Mouse (Mus musculus): ENCODE measurements at regions not wholly inside any gene's neighbourhood (a gene's known extent, or its start where the extent isn't known, plus 50 kb on each side); places are given as distances from the start of the nearest gene placed in this dataset.
A peak's percentile ranks its signal among the peaks of the same experiment; 100 is the strongest.

GRCm38 (mm10) chr4:30216086-30216485 lies 1403.2 kb downstream of the Epha7 start:
- DNase-seq (ENCODE audit: low spot score) (no peak), ATAC-seq (no peak)
- 98% methylated on average over 1 of the region's 1 CpGs for WGBS
- Histone ChIP-seq H3K4me1 (ENCODE audit: control insufficient read depth, insufficient read depth, low read length) (no peaks in the 10 kb centered on the region), H3K36me3 (ENCODE audit: control insufficient read depth, insufficient read depth, low read length) (no peaks in the 10 kb centered on the region), H3K27me3 (replicated peaks; ENCODE audit: control insufficient read depth, insufficient read depth, low read length) (no peaks in the 10 kb centered on the region), H3K9ac (ENCODE audit: low read length) (no peak overlapping the region), H3K4me2 (ENCODE audit: low read length) (no peak overlapping the region), H3K27ac (ENCODE audit: low read depth, low read length) (no peak overlapping the region), H3K9me3 (replicated peaks; ENCODE audit: control insufficient read depth, low read length) (no peaks in the 10 kb centered on the region), H3K4me3 (ENCODE audit: low read depth, low read length) (no peak overlapping the region)

GRCm38 (mm10) chr4:30227139-30227538 lies 1414.2 kb downstream of the Epha7 start:
- H3K4me2 ChIP-seq (ENCODE audit: low read length), result no peak overlapping the region
- no peak overlapping the region for H3K27ac ChIP-seq (ENCODE audit: low read depth, low read length)
- no peak overlapping the region for H3K9ac ChIP-seq (ENCODE audit: low read length)
- no peaks in the 10 kb centered on the region for H3K27me3 ChIP-seq (replicated peaks; ENCODE audit: control insufficient read depth, insufficient read depth, low read length)
- no peaks in the 10 kb centered on the region for H3K36me3 ChIP-seq (ENCODE audit: control insufficient read depth, insufficient read depth, low read length)
- H3K4me1 ChIP-seq (ENCODE audit: control insufficient read depth, insufficient read depth, low read length), result no peaks in the 10 kb centered on the region
- no peak overlapping the region for H3K4me3 ChIP-seq (ENCODE audit: low read depth, low read length)
- DNase-seq (ENCODE audit: low spot score) (peak; percentile 61), ATAC-seq (peak; percentile 68; the same call in 1 of the 2 replicates)
- no peaks in the 10 kb centered on the region for H3K9me3 ChIP-seq (replicated peaks; ENCODE audit: control insufficient read depth, low read length)

DNA sequence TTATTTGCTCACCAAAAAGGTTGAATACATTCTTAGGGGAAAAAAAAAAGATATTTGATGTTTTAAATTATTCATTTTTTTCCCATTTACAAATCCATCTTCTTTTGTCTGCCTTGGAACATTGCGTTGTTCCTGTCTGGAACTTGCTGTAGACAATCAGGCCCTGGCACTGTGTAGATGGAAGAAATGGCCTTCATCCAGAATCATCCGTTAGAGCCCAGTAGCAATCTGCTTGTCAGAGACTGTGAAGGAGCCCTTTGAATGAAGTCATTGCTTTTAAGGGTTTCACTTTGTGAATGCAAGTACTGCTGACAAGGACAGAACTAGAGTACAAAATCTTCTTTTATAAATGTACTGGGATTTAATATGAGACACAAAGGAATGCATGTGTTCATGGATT lies 1449.2 kb downstream of the Epha7 start:
- no peaks in the 10 kb centered on the region for H3K27me3 ChIP-seq (replicated peaks; ENCODE audit: control insufficient read depth, insufficient read depth, low read length)
- 57% methylated on average over 2 of the region's 2 CpGs for WGBS
- H3K27ac ChIP-seq (ENCODE audit: low read depth, low read length), result no peak overlapping the region
- DNase-seq (ENCODE audit: low spot score) (peak; percentile 51), ATAC-seq (no peak)
- no peaks in the 10 kb centered on the region for H3K9me3 ChIP-seq (replicated peaks; ENCODE audit: control insufficient read depth, low read length)
- H3K9ac ChIP-seq (ENCODE audit: low read length), result no peak overlapping the region
- H3K4me3 ChIP-seq (ENCODE audit: low read depth, low read length), result no peak overlapping the region
- H3K36me3 ChIP-seq (ENCODE audit: control insufficient read depth, insufficient read depth, low read length), result no peaks in the 10 kb centered on the region
- H3K4me2 ChIP-seq (ENCODE audit: low read length), result no peak overlapping the region
- no peaks in the 10 kb centered on the region for H3K4me1 ChIP-seq (ENCODE audit: control insufficient read depth, insufficient read depth, low read length)

DNA sequence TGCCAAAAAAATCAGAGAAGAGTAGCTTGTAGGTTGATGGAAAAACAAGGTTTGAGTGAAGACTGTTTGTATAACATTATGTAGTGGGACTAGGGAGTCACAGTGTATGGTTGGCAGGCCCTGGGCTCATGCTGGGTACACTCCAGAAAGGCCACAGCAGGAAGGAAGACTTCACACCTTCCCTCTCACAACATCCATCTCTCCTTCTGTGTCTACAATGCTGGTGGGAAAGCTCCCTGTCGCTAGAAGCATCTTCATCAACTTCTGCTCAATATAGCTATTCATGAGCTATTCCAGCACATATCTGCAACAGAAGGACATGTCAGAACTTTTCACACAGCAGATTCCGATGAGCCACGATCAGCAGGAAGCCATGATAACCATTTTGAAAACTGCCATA lies 1455.1 kb downstream of the Epha7 start:
- Histone ChIP-seq H3K4me1 (ENCODE audit: control insufficient read depth, insufficient read depth, low read length) (no peaks in the 10 kb centered on the region), H3K27me3 (replicated peaks; ENCODE audit: control insufficient read depth, insufficient read depth, low read length) (no peaks in the 10 kb centered on the region), H3K4me2 (ENCODE audit: low read length) (no peak overlapping the region), H3K9ac (ENCODE audit: low read length) (no peak overlapping the region), H3K36me3 (ENCODE audit: control insufficient read depth, insufficient read depth, low read length) (no peaks in the 10 kb centered on the region), H3K4me3 (ENCODE audit: low read depth, low read length) (no peak overlapping the region), H3K9me3 (replicated peaks; ENCODE audit: control insufficient read depth, low read length) (no peaks in the 10 kb centered on the region), H3K27ac (ENCODE audit: low read depth, low read length) (no peak overlapping the region)
- DNase-seq (ENCODE audit: low spot score) (peak; percentile 68), ATAC-seq (peak; percentile 81; the same call in 1 of the 2 replicates)
- 71% methylated on average over 3 of the region's 3 CpGs for WGBS

- Histone ChIP-seq H3K36me3 (ENCODE audit: control insufficient read depth, insufficient read depth, low read length) (no peaks in the 10 kb centered on the region), H3K27me3 (replicated peaks; ENCODE audit: control insufficient read depth, insufficient read depth, low read length) (no peaks in the 10 kb centered on the region), H3K4me1 (ENCODE audit: control insufficient read depth, insufficient read depth, low read length) (no peaks in the 10 kb centered on the region), H3K9me3 (replicated peaks; ENCODE audit: control insufficient read depth, low read length) (no peaks in the 10 kb centered on the region), H3K27ac (ENCODE audit: low read depth, low read length) (no peak overlapping the region), H3K4me2 (ENCODE audit: low read length) (no peak overlapping the region), H3K4me3 (ENCODE audit: low read depth, low read length) (no peak overlapping the region), H3K9ac (ENCODE audit: low read length) (no peak overlapping the region)
- DNase-seq (ENCODE audit: low spot score), result peak; percentile 19
- no peak for ATAC-seq
These were observed 1457.1 kb downstream of the Epha7 start for GRCm38 (mm10) chr4:30270000-30270399.

GRCm38 (mm10) chr4:30312438-30312837 lies 1499.5 kb downstream of the Epha7 start:
- Histone ChIP-seq H3K27ac (ENCODE audit: low read depth, low read length) (no peak overlapping the region), H3K4me2 (ENCODE audit: low read length) (peak overlapping the region; percentile 26), H3K4me3 (ENCODE audit: low read depth, low read length) (no peak overlapping the region), H3K36me3 (ENCODE audit: control insufficient read depth, insufficient read depth, low read length) (no peaks in the 10 kb centered on the region), H3K9ac (ENCODE audit: low read length) (no peak overlapping the region), H3K9me3 (replicated peaks; ENCODE audit: control insufficient read depth, low read length) (no peaks in the 10 kb centered on the region), H3K4me1 (ENCODE audit: control insufficient read depth, insufficient read depth, low read length) (no peaks in the 10 kb centered on the region), H3K27me3 (replicated peaks; ENCODE audit: control insufficient read depth, insufficient read depth, low read length) (no peaks in the 10 kb centered on the region)
- 17% methylated on average over 2 of the region's 2 CpGs for WGBS
- DNase-seq (ENCODE audit: low spot score), result peak; percentile 44
- ATAC-seq, result peak; percentile 35; the same call in 1 of the 2 replicates

DNA sequence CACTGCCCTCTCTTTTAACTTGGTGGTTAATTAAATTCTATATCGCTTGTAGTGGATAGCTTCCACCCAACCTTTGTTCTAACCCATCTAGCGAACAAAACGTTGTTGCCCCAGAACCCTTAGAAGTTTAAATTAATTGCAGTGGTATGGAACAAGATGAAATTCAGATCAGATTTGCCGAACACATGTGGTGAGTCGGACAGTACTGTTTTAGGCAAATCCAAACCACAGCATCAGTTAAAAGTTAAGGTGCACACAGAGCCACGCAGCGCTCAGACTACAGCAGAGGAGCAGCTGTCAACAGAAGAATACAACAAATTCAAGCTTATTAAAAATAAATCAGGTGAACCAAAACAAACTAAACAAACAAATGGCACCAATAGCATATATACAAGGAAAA lies 1500.0 kb downstream of the Epha7 start:
- ATAC-seq (no peak; the same call in 1 of the 2 replicates), DNase-seq (ENCODE audit: low spot score) (no peak)
- Histone ChIP-seq H3K27ac (ENCODE audit: low read depth, low read length) (no peak overlapping the region), H3K27me3 (replicated peaks; ENCODE audit: control insufficient read depth, insufficient read depth, low read length) (no peaks in the 10 kb centered on the region), H3K9me3 (replicated peaks; ENCODE audit: control insufficient read depth, low read length) (no peaks in the 10 kb centered on the region), H3K9ac (ENCODE audit: low read length) (no peak overlapping the region), H3K36me3 (ENCODE audit: control insufficient read depth, insufficient read depth, low read length) (no peaks in the 10 kb centered on the region), H3K4me3 (ENCODE audit: low read depth, low read length) (no peak overlapping the region), H3K4me2 (ENCODE audit: low read length) (peak overlapping the region; percentile 26), H3K4me1 (ENCODE audit: control insufficient read depth, insufficient read depth, low read length) (no peaks in the 10 kb centered on the region)
- 31% methylated on average over 7 of the region's 7 CpGs for WGBS

GRCm38 (mm10) chr4:30315348-30315747 lies 1502.4 kb downstream of the Epha7 start:
- H3K9ac ChIP-seq (ENCODE audit: low read length), result no peak overlapping the region
- ATAC-seq (no peak), DNase-seq (ENCODE audit: low spot score) (no peak)
- WGBS, result 82% methylated on average over 1 of the region's 1 CpGs
- no peak overlapping the region for H3K4me2 ChIP-seq (ENCODE audit: low read length)
- no peaks in the 10 kb centered on the region for H3K9me3 ChIP-seq (replicated peaks; ENCODE audit: control insufficient read depth, low read length)
- no peak overlapping the region for H3K27ac ChIP-seq (ENCODE audit: low read depth, low read length)
- H3K4me1 ChIP-seq (ENCODE audit: control insufficient read depth, insufficient read depth, low read length), result no peaks in the 10 kb centered on the region
- H3K36me3 ChIP-seq (ENCODE audit: control insufficient read depth, insufficient read depth, low read length), result no peaks in the 10 kb centered on the region
- H3K4me3 ChIP-seq (ENCODE audit: low read depth, low read length), result no peak overlapping the region
- H3K27me3 ChIP-seq (replicated peaks; ENCODE audit: control insufficient read depth, insufficient read depth, low read length), result no peaks in the 10 kb centered on the region

DNA sequence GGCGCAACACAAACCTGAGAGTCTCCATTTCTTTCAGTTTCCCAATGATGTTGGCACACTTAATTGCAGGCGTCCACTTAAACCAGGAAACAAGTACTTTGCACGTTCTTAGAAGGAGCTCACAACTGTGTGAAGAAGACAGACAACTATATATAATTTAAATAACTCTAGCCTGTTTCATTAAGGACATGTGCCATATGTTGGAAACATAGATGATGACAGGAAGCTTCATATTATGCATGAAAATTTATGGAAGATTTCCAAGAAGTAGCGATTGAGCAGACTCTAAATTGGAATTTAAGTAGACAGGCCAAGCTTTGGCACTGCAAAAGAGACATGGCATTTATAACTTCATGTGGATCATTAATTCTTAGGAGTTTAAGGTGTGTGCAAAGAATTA lies 1504.1 kb downstream of the Epha7 start:
- Histone ChIP-seq H3K36me3 (ENCODE audit: control insufficient read depth, insufficient read depth, low read length) (no peaks in the 10 kb centered on the region), H3K9me3 (replicated peaks; ENCODE audit: control insufficient read depth, low read length) (no peaks in the 10 kb centered on the region), H3K27ac (ENCODE audit: low read depth, low read length) (no peak overlapping the region), H3K4me1 (ENCODE audit: control insufficient read depth, insufficient read depth, low read length) (no peaks in the 10 kb centered on the region), H3K4me2 (ENCODE audit: low read length) (no peak overlapping the region), H3K27me3 (replicated peaks; ENCODE audit: control insufficient read depth, insufficient read depth, low read length) (no peaks in the 10 kb centered on the region), H3K4me3 (ENCODE audit: low read depth, low read length) (no peak overlapping the region), H3K9ac (ENCODE audit: low read length) (no peak overlapping the region)
- 76% methylated on average over 4 of the region's 4 CpGs for WGBS
- DNase-seq (ENCODE audit: low spot score) (peak; percentile 66), ATAC-seq (peak; percentile 55; the same call in 1 of the 2 replicates)
